Mouse (Mus musculus): ENCODE data around the gene Neb.

GRCm38 (mm10) chr2:52304554-52304953, 73.7 kb downstream of the Neb start:
- no peak for TF ChIP-seq CTCF (IDR thresholded peaks at IDR 0.05; ENCODE audit: control insufficient read depth, insufficient read depth, insufficient read length)
- no peak for TF ChIP-seq MYOG (IDR thresholded peaks at IDR 0.05; ENCODE audit: control insufficient read depth, extremely low read depth, insufficient read length)
- no peak for TF ChIP-seq MYOD1 (IDR thresholded peaks at IDR 0.05; ENCODE audit: control insufficient read depth, insufficient read length, low read depth)
- no peak for TF ChIP-seq FOSL1 (IDR thresholded peaks at IDR 0.05; ENCODE audit: insufficient read depth, low read length, poor library complexity, severe bottlenecking)
- TF ChIP-seq USF1 (IDR thresholded peaks at IDR 0.05; ENCODE audit: low read depth): no peak
